Mouse (Mus musculus): ENCODE measurements around the gene Wfdc5.
A peak's percentile ranks its signal among the peaks of the same experiment; 100 is the strongest.

The Wfdc5 gene

GRCm38 (mm10) chr2:164128576-164129411 lies 53.7 kb downstream of the Wfdc5 start:
- no peak for DNase-seq (ENCODE audit: low read depth, low spot score)

GRCm38 (mm10) chr2:164127297-164127696 lies 55.2 kb downstream of the Wfdc5 start:
- no peak for DNase-seq (ENCODE audit: low read depth, low spot score)

DNA sequence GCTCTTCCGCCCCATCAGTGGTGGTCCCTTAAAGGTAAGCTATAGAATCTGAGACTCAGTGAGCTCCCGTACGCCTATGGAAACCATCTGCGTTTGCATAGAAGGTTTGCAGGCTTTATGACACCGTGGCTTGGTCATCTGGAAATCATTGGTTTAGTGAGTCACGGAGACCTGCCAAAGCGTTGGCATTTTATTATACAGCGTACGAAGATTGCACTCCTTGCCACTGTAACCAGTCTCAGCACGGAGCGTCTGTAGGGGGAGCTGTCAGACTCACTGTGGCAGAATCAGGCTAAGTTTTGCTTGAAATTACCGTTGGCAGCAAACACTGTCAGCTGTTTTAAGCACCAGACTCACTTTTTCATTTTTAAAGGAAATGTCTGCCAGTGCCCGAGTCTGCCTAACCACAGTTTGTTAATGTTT lies 56.0 kb downstream of the Wfdc5 start:
- peak; percentile 53 for DNase-seq (ENCODE audit: low read depth, low spot score)

Measured in 3T3-L1 (cell line).